Mouse (Mus musculus) hindbrain, embryonic 15.5 days (tissue): ENCODE data around the gene Smarca5. TPM values are rescaled to one million over a fixed set of nuclear protein-coding genes. Genes with fewer than 3 reads are reported as not detected.
"Not testable (repeated sequence)": the region's sequence is repeated elsewhere in the genome, so short reads cannot be mapped to it uniquely, and the experiment has no call there.

Experiments
- ATAC-seq: fragments of 200-750 bp; cut with Nextera tagmentation; 2 replicates; pipeline ENCODE4 v1.8.0; 2017; ENCODE audit warnings: low read depth, moderate number of reproducible peaks, moderate TSS enrichment; ENCODE audit not compliant: low FRiP score
- H3K27ac ChIP-seq: fragments of 300-500 bp; sonication (generic); replicated peaks from 2 replicates; pipeline ENCODE4 v1.5.1; 2015; ENCODE audit warnings: mild to moderate bottlenecking, inconsistent platforms
- H3K27me3 ChIP-seq: fragments of 300-500 bp; sonication (generic); 2 replicates; pipeline ENCODE4 v1.6.1; 2015; ENCODE audit warnings: control low read depth, inconsistent platforms
- H3K36me3 ChIP-seq: fragments of 300-500 bp; sonication (generic); 2 replicates; pipeline ENCODE4 v1.6.1; 2015; ENCODE audit warnings: control low read depth, inconsistent platforms
- H3K4me1 ChIP-seq: fragments of 300-500 bp; sonication (generic); replicated peaks from 2 replicates; pipeline ENCODE4 v1.6.1; 2015; ENCODE audit warnings: control low read depth, inconsistent platforms
- H3K4me2 ChIP-seq: fragments of 300-500 bp; sonication (generic); 2 replicates; pipeline ENCODE4 v1.6.1; 2015; ENCODE audit warnings: moderate library complexity, mild to moderate bottlenecking, inconsistent platforms
- H3K4me3 ChIP-seq: fragments of 300-500 bp; sonication (generic); 2 replicates; pipeline ENCODE4 v1.5.1; 2015; ENCODE audit warnings: mild to moderate bottlenecking, inconsistent platforms
- H3K9ac ChIP-seq: fragments of 300-500 bp; sonication (generic); 2 replicates; pipeline ENCODE4 v1.6.1; 2015; ENCODE audit warnings: inconsistent platforms
- H3K9me3 ChIP-seq: fragments of 300-500 bp; sonication (generic); 2 replicates; pipeline ENCODE4 v1.6.1; 2016; ENCODE audit warnings: control low read depth, inconsistent platforms
- WGBS: fragments of 180-500 bp; shearing (Covaris S2); methylation state at CpG from one replicate; pipeline ENCODE4 v1.1.7; 2015; 5-methylcytosine and 5-hydroxymethylcytosine counted together
- polyA plus RNA-seq: library from polyadenylated mRNA; unstranded; fragments of >200 nt; fragmentation: Nextera tagmentation; extraction: Ambion mirVana; gene quantifications from 2 replicates; pipeline ENCODE4 v1.2.1, GENCODE M21; 2015

The Smarca5 gene
- polyA plus RNA-seq: 49.7 and 54.9 TPM in 2 replicates

GRCm38 (mm10) chr8:80739155-80739924 is at the start of gene Smarca5:
Gene Smarca5 (minus strand): TSS chr8:80739497.
- H3K9ac ChIP-seq: peak within 1 kb of the TSS; percentile 88
- H3K4me1 ChIP-seq, H3K27me3 ChIP-seq, H3K36me3 ChIP-seq, H3K9me3 ChIP-seq: not testable (repeated sequence)
- H3K4me2 ChIP-seq: peak within 1 kb of the TSS; percentile 78
- ATAC-seq: peak; percentile 96
- H3K4me3 ChIP-seq: peak within 1 kb of the TSS; percentile 97
- under 1% methylated on average over 84 of the region's 91 CpGs for WGBS
- H3K27ac ChIP-seq: peak within 1 kb of the TSS; percentile 95

- Histone ChIP-seq H3K36me3 (peaks cover 14% of the 10 kb centered on the region; the same call in 1 of the 2 replicates), H3K4me1 (peaks cover 9% of the 10 kb centered on the region; the same call in 1 of the 2 replicates), H3K4me2 (no peak overlapping the region), H3K27ac (no peak overlapping the region), H3K4me3 (no peak overlapping the region), H3K9ac (no peak overlapping the region), H3K9me3 (no peaks in the 10 kb centered on the region), H3K27me3 (no peaks in the 10 kb centered on the region)
- WGBS: 97% methylated on average over 9 of the region's 9 CpGs
- ATAC-seq: no peak
Observed at GRCm38 (mm10) chr8:80784559-80784958, 45.3 kb upstream of the Smarca5 start.

- WGBS: 90% methylated on average over 4 of the region's 4 CpGs
- Histone ChIP-seq H3K9ac (no peak overlapping the region), H3K9me3 (no peaks in the 10 kb centered on the region), H3K27me3 (no peaks in the 10 kb centered on the region), H3K4me3 (no peak overlapping the region), H3K36me3 (peaks cover 9% of the 10 kb centered on the region; the same call in 1 of the 2 replicates), H3K4me2 (no peak overlapping the region), H3K27ac (no peak overlapping the region), H3K4me1 (peaks cover 9% of the 10 kb centered on the region; the same call in 1 of the 2 replicates)
- ATAC-seq: no peak
Observed at GRCm38 (mm10) chr8:80783271-80783670, 44.0 kb upstream of the Smarca5 start.

- peaks cover 10% of the 10 kb centered on the region; the same call in 1 of the 2 replicates for H3K36me3 ChIP-seq
- ATAC-seq: peak; percentile 78; the same call in 1 of the 2 replicates
- H3K4me3 ChIP-seq: no peak overlapping the region
- 39% methylated on average over 10 of the region's 10 CpGs for WGBS
- no peaks in the 10 kb centered on the region for H3K27me3 ChIP-seq
- H3K4me2 ChIP-seq: no peak overlapping the region
- H3K9me3 ChIP-seq: no peaks in the 10 kb centered on the region
- H3K9ac ChIP-seq: no peak overlapping the region
- H3K27ac ChIP-seq: peak overlapping the region; percentile 35; the same call in 1 of the 2 replicates
- peaks cover 9% of the 10 kb centered on the region; the same call in 1 of the 2 replicates for H3K4me1 ChIP-seq
Observed at GRCm38 (mm10) chr8:80781338-80781737, 42.0 kb upstream of the Smarca5 start.

- Histone ChIP-seq H3K4me1 (peaks cover 9% of the 10 kb centered on the region; the same call in 1 of the 2 replicates), H3K27me3 (no peaks in the 10 kb centered on the region), H3K36me3 (peaks cover 10% of the 10 kb centered on the region; the same call in 1 of the 2 replicates), H3K4me3 (no peak overlapping the region), H3K4me2 (no peak overlapping the region), H3K27ac (no peak overlapping the region), H3K9me3 (no peaks in the 10 kb centered on the region), H3K9ac (no peak overlapping the region)
- 93% methylated on average over 4 of the region's 4 CpGs for WGBS
- no peak for ATAC-seq
Observed at GRCm38 (mm10) chr8:80780271-80780670, 41.0 kb upstream of the Smarca5 start.

DNA sequence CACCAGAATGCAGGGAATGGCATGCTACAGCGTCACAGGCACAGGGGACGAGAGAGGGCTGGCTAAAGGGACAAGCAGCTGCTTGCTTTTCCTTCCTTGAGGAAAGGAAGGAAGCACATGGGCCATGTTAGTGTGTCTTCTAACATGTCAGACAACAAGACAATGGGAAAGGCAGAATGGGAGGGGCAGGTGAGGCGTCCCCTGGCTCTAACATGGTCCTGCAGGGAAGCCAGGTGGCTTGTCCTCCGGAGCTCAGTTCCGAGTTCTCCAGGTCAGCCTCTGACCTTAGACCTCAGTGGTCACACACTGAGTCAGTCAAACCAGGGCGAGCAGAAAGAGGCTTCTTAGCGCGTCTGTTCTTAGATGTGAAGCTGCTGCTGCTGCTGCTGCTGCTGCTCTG is 37.1 kb upstream of the Smarca5 start:
- ATAC-seq: no peak
- Histone ChIP-seq H3K27ac (no peak overlapping the region), H3K4me3 (no peak overlapping the region), H3K4me1 (peaks cover 7% of the 10 kb centered on the region; the same call in 1 of the 2 replicates), H3K9ac (no peak overlapping the region), H3K4me2 (no peak overlapping the region), H3K36me3 (0 out of 2 replicates have a peak, but pooled peaks cover 4% of the 10 kb centered on the region), H3K9me3 (no peaks in the 10 kb centered on the region), H3K27me3 (no peaks in the 10 kb centered on the region)
- WGBS: 73% methylated on average over 8 of the region's 8 CpGs

DNA sequence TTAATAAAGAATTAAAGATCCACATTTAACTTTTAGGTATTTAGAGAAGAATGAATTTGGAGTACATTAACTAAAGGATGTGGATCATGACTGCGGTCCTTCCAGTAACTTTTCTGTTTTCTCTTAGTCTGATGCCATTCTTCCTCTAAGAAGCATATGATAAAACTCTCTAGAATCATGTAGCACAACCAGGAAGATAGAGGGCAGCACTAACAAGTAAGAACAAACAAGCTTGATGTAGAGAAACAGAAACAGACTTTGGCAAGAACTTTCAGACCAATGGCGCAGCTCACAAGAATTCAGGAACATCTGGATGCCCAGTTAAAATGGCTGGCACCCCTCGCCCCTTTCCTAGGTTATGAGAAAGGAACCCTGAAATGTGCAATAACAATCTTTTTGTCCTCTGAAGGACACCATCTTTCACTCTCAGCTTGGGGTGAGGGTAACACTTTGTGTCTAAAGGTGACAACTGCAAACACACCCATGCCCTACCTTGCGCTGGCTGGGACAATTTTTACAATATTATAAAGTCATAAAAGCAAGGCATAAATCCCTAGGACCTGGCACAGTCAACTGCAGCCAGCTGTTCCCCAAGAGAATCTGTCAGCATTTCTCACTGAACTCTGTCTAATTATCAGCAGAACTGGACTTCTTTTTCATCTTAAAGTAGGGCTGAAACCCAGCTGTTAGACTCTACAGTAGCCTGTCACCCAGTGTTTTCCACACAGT is 33.6 kb upstream of the Smarca5 start:
- WGBS: 87% methylated on average over 4 of the region's 4 CpGs
- H3K27me3 ChIP-seq: no peaks in the 10 kb centered on the region
- no peaks in the 10 kb centered on the region for H3K4me1 ChIP-seq
- no peak overlapping the region for H3K9ac ChIP-seq
- H3K27ac ChIP-seq: no peak overlapping the region
- peaks cover 6% of the 10 kb centered on the region; the same call in 1 of the 2 replicates for H3K36me3 ChIP-seq
- no peak overlapping the region for H3K4me2 ChIP-seq
- no peak for ATAC-seq
- H3K9me3 ChIP-seq: no peaks in the 10 kb centered on the region
- no peak overlapping the region for H3K4me3 ChIP-seq

GRCm38 (mm10) chr8:80768451-80768850 is 29.2 kb upstream of the Smarca5 start:
- 94% methylated on average over 6 of the region's 6 CpGs for WGBS
- Histone ChIP-seq H3K27ac (no peak overlapping the region), H3K4me3 (no peak overlapping the region), H3K4me1 (no peaks in the 10 kb centered on the region), H3K4me2 (no peak overlapping the region), H3K27me3 (no peaks in the 10 kb centered on the region), H3K36me3 (peaks cover 12% of the 10 kb centered on the region; the same call in 1 of the 2 replicates), H3K9ac (no peak overlapping the region), H3K9me3 (no peaks in the 10 kb centered on the region)
- no peak for ATAC-seq

DNA sequence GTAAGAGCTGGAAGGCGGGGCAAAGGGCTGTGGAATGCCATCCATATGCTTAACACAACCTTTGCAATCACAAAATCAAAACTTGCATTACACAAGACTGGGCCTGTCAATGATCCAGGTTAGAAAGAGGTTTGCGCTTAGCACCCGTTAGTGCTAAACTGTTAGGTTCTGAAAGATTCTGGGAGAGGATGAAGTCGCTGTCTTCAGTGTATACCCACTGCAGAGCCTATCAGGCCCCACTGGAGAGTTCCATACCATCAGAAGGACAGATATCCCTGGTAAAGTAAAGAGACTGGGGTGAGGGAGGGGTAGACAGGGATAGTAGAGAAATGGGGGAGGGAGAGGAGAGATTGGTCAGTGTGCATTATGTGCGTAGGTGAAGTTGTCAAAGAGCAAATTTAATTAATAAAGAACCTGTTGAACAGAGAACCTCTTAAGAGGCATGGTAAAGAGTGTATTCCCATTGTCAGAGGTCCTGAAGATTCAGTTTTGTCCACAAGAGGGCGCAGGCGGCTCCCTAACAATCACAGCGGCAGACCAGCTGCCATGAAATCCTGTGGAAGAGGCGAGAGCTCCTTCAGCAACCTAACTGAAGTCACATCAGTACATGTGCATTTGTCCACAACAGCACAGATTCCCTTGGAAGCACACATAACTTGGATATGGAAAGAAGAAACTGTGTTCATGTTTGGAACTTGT is 13.9 kb upstream of the Smarca5 start:
- no peak overlapping the region for H3K9ac ChIP-seq
- H3K27me3 ChIP-seq: no peaks in the 10 kb centered on the region
- no peak overlapping the region for H3K4me3 ChIP-seq
- ATAC-seq: peak; percentile 75
- no peak overlapping the region for H3K27ac ChIP-seq
- no peaks in the 10 kb centered on the region for H3K4me1 ChIP-seq
- H3K36me3 ChIP-seq: no peaks in the 10 kb centered on the region
- 34% methylated on average over 9 of the region's 9 CpGs for WGBS
- H3K4me2 ChIP-seq: no peak overlapping the region
- H3K9me3 ChIP-seq: no peaks in the 10 kb centered on the region

GRCm38 (mm10) chr8:80752429-80752828 is 13.1 kb upstream of the Smarca5 start:
- no peaks in the 10 kb centered on the region for H3K27me3 ChIP-seq
- no peaks in the 10 kb centered on the region for H3K4me1 ChIP-seq
- no peak overlapping the region for H3K9ac ChIP-seq
- H3K9me3 ChIP-seq: no peaks in the 10 kb centered on the region
- H3K4me3 ChIP-seq: no peak overlapping the region
- H3K4me2 ChIP-seq: no peak overlapping the region
- ATAC-seq: no peak
- 68% methylated on average over 7 of the region's 7 CpGs for WGBS
- H3K36me3 ChIP-seq: no peaks in the 10 kb centered on the region
- no peak overlapping the region for H3K27ac ChIP-seq

- Histone ChIP-seq H3K36me3 (no peaks in the 10 kb centered on the region), H3K4me1 (no peaks in the 10 kb centered on the region), H3K27ac (no peak overlapping the region), H3K4me3 (no peak overlapping the region), H3K9ac (no peak overlapping the region), H3K9me3 (no peaks in the 10 kb centered on the region), H3K4me2 (no peak overlapping the region), H3K27me3 (no peaks in the 10 kb centered on the region)
- no peak for ATAC-seq
- WGBS: 86% methylated on average over 4 of the region's 4 CpGs
Observed at GRCm38 (mm10) chr8:80749091-80749490, 9.8 kb upstream of the Smarca5 start.
